Mouse (Mus musculus) stomach, postnatal 0 days (tissue): ENCODE data around the gene Cacna1i. TPM values are rescaled to one million over a fixed set of nuclear protein-coding genes. Genes with fewer than 3 reads are reported as not detected.

Experiments used
- ATAC-seq: fragments of 200-750 bp; cut with Nextera tagmentation; 2 replicates; pipeline ENCODE4 v1.8.0; 2017; ENCODE audit not compliant: low FRiP score, low TSS enrichment
- DNase-seq: peaks from one replicate; pipeline ENCODE4 v3.0.0-alpha.2; 2016; ENCODE audit warnings: low spot score
- H3K27ac ChIP-seq: fragments of 300-500 bp; sonication (generic); replicated peaks from 2 replicates; pipeline ENCODE4 v1.5.1; 2014; ENCODE audit warnings: mild to moderate bottlenecking, control low read depth
- H3K27me3 ChIP-seq: fragments of 300-500 bp; sonication (generic); 2 replicates; pipeline ENCODE4 v1.6.1; 2014; ENCODE audit warnings: low read length; ENCODE audit not compliant: control insufficient read depth, insufficient read depth
- H3K36me3 ChIP-seq: fragments of 300-500 bp; sonication (generic); 2 replicates; pipeline ENCODE4 v1.6.1; 2014; ENCODE audit warnings: low read length, mixed read lengths; ENCODE audit not compliant: control insufficient read depth, insufficient read depth
- H3K4me1 ChIP-seq: fragments of 300-500 bp; sonication (generic); replicated peaks from 2 replicates; pipeline ENCODE4 v1.6.1; 2014; ENCODE audit warnings: antibody characterized with exemption; ENCODE audit not compliant: control insufficient read depth, insufficient read depth
- H3K4me2 ChIP-seq: fragments of 300-500 bp; sonication (generic); replicated peaks from 2 replicates; pipeline ENCODE4 v1.6.1; 2014; ENCODE audit warnings: low read depth, mild to moderate bottlenecking, control low read depth, moderate library complexity
- H3K4me3 ChIP-seq: fragments of 300-500 bp; sonication (generic); 2 replicates; pipeline ENCODE4 v1.5.1; 2014; ENCODE audit warnings: low read depth, low read length, control low read depth
- H3K9ac ChIP-seq: fragments of 300-500 bp; sonication (generic); 2 replicates; pipeline ENCODE4 v1.6.1; 2014; ENCODE audit warnings: mild to moderate bottlenecking, low read length, control low read depth, mixed read lengths
- H3K9me3 ChIP-seq: fragments of 300-500 bp; sonication (generic); 2 replicates; pipeline ENCODE4 v1.6.1; 2016; ENCODE audit warnings: low read length; ENCODE audit not compliant: control insufficient read depth
- CTCF ChIP-seq: IDR thresholded peaks from 2 replicates; pipeline ENCODE4 v1.5.1; 2016; ENCODE audit warnings: antibody characterized with exemption, low read depth, mild to moderate bottlenecking, moderate library complexity
- EP300 ChIP-seq: optimal IDR thresholded peaks from 2 replicates; pipeline ENCODE3; 2016; ENCODE audit warnings: antibody characterized with exemption
- WGBS: fragments of 180-500 bp; shearing (Covaris S2); extraction: QIAGEN DNeasy Blood & Tissue Kit; methylation state at CpG from one replicate; pipeline ENCODE4 v1.1.7; 2014; 5-methylcytosine and 5-hydroxymethylcytosine counted together
- polyA plus RNA-seq: library from polyadenylated mRNA; unstranded; fragments of >200 nt; fragmentation: Nextera tagmentation; extraction: Ambion mirVana; gene quantifications from 2 replicates; pipeline ENCODE4 v1.2.1, GENCODE M21; 2015

Cacna1i gene
- polyA plus RNA-seq, 1 experiment from 2014 or later = not detected

- no peaks in the 10 kb centered on the region for H3K36me3 ChIP-seq
- TF ChIP-seq CTCF (no peak), EP300 (no peak)
- H3K9ac ChIP-seq = no peak overlapping the region
- ATAC-seq = no peak
- no peak overlapping the region for H3K27ac ChIP-seq
- no peak for DNase-seq
- H3K4me1 ChIP-seq = no peaks in the 10 kb centered on the region
- WGBS = 52% methylated on average over 15 of the region's 15 CpGs
- no peak overlapping the region for H3K4me3 ChIP-seq
- no peaks in the 10 kb centered on the region for H3K27me3 ChIP-seq
- H3K9me3 ChIP-seq = no peaks in the 10 kb centered on the region
- H3K4me2 ChIP-seq = no peak overlapping the region
These were observed 159.1 kb downstream of the Cacna1i start for GRCm38 (mm10) chr15:80445956-80446687.

Other genes with a start within 250 kb of the Cacna1i start
- gene Syngr1, start 195.9 kb upstream of the Cacna1i start, polyA plus RNA-seq = 53.7 TPM in 2 replicates
- gene Rpl3, start 195.4 kb upstream of the Cacna1i start, polyA plus RNA-seq = 706 and 736 TPM in 2 replicates
- 16.3 and 16.5 TPM in 2 replicates for gene Tab1, start 154.1 kb upstream of the Cacna1i start, polyA plus RNA-seq
- 5.8 and 5.9 TPM in 2 replicates for gene Mgat3, start 113.5 kb upstream of the Cacna1i start, polyA plus RNA-seq
- 12.6 TPM in 2 replicates for gene Mief1, start 53.2 kb upstream of the Cacna1i start, polyA plus RNA-seq
- gene AC140267.1, start 51.4 kb upstream of the Cacna1i start, polyA plus RNA-seq = not detected in 2 replicates
- 104 and 114 TPM in 2 replicates for gene Atf4, start 32.1 kb upstream of the Cacna1i start, polyA plus RNA-seq
- gene Rps19bp1, start 22.9 kb upstream of the Cacna1i start, polyA plus RNA-seq = 39.5 and 43.3 TPM in 2 replicates